Mouse (Mus musculus): ENCODE data around the gene Lrfn2. TPM values are rescaled to one million over a fixed set of nuclear protein-coding genes. Genes with fewer than 3 reads are reported as not detected.
A peak's percentile ranks its signal among the peaks of the same experiment; 100 is the strongest.

Gene Lrfn2
- polyA plus RNA-seq, 1 experiment from 2014 or later = 1.00 TPM

DNA sequence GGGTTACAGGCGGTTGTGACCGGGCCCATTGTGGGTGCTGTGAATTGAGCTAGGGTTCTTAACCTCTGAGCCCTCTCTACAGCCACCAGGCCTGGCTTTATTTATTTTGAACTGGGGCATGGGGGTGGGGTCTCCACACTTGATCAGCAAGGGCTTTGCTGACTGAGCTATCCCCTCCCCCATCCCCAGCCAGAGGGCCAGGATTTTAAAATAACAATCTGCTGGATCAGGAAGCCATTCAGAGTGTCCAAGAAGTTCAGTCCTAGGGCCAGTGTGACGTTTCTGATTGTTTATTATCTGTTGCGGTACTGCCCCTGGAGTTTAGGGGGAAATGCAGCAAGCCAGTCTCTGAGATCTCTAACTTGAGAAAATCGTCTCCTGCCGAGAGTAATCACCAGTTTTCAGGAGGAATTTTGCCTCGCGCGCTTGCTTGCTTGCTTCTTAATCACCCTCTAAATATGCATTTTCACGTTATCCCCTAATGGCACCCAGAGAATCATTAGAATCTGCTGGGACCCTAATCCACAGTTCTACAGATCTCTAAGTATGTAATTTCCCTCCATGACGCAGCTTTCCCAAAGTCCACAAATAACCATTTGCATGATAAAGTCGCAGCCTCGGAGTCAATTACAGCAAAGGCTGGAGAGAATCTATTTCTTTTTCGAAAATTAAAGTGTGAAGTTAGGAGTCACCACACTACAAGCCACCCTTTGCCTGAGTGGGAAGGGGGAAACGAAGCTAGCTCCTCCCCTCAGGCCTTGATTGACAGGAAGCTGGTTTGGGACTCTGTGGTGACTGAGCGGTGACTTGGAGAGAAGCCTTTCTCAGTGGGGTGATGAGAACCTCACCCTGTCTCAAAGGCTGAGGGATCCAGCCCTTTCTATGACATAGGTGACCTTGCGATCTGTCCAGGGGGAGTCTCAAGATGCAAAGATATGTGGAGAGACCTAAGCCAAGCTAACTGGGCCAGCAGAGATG, 85.5 kb downstream of the Lrfn2 start:
- H3K36me3 ChIP-seq = no peaks in the 10 kb centered on the region
- WGBS = 42% methylated on average over 17 of the region's 17 CpGs
- H3K9ac ChIP-seq = no peak overlapping the region
- 0 out of 2 replicates have a peak, but pooled peaks cover 2% of the 10 kb centered on the region for H3K4me1 ChIP-seq
- no peak for ATAC-seq (ENCODE audit: insufficient number of reproducible peaks, low FRiP score, low TSS enrichment, low read depth)
- no peaks in the 10 kb centered on the region for H3K27me3 ChIP-seq
- H3K4me3 ChIP-seq = no peak overlapping the region
- H3K9me3 ChIP-seq = no peaks in the 10 kb centered on the region
- no peak overlapping the region for H3K27ac ChIP-seq
- no peak overlapping the region for H3K4me2 ChIP-seq

DNA sequence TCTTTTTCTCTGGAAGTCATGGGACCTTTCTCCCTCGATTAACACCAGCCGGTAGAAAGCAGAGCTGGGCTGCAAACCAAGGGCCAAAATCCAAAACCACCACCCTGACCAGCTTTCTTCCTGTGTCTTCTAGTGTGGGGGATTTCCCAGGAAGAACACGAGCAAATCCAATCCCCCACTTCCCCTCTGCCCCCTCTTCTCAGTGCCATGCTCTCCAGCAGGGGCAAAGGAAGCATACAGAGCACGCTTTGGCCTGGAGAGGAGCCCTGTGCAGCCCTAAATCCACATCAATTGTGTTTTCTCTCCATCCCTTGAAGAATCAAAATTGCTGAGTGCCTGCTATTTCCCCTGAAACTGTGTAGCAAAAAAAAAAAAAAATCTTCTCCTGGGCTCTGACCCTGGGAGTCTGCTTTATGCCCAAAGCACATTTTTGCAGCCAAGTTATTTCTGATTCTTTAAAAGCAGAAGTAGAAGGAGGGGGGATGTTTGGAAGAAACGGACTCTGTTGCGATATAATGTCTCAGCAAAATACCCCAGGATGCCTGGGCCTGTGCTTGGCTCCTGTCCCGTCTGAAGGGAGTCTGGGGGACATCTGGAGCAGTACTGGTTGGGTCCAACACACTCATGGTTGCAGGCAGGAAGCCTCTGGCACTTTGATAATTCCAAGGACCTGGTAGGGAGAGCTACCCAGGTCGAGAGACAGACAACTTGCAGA, 86.8 kb downstream of the Lrfn2 start:
- no peak for ATAC-seq (ENCODE audit: insufficient number of reproducible peaks, low FRiP score, low TSS enrichment, low read depth)

DNA sequence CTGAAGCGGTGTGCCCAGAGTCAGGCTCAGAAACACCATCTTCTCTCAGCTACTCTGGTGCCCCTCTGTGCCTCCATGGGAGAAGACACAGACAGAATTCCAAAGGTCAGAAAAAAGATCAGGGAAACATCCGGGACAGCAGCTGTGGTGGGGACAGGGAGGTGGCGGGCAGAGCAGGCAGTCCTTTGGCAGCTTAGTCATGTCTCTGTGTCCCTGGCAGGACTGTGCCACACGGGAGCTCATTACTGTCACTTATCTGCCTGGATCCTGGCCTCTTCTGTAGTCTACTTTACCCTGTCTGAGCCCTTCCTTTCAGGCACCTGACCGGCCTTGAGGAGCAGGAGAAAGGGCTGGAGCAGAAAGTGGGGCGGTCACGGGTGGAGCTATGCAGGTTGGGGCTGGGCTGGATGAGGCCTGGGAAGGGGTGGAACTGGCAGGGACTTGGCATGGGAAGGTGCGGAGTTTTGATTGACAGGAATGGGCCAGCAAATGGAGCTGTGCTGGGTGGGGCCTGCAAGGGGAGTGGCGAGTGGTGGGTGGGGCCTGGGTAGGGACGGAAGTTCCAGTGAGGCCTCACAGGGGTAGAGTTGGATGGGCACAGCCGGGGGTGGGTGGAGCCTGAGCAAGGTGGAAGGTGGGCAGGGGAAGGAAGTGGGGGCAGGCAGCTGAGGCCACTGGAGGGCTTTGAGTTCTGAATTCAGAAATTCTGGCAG, 97.5 kb downstream of the Lrfn2 start:
- Histone ChIP-seq H3K9ac (no peak overlapping the region), H3K9me3 (no peaks in the 10 kb centered on the region), H3K27ac (no peak overlapping the region), H3K36me3 (no peaks in the 10 kb centered on the region), H3K4me1 (peaks cover 35% of the 10 kb centered on the region), H3K4me3 (no peak overlapping the region), H3K4me2 (0 out of 2 replicates have a peak overlapping the region, but pooled peaks have one; percentile 12), H3K27me3 (no peaks in the 10 kb centered on the region)
- WGBS = 32% methylated on average over 11 of the region's 11 CpGs
- peak; percentile 74; the same call in 1 of the 2 replicates for ATAC-seq (ENCODE audit: insufficient number of reproducible peaks, low FRiP score, low TSS enrichment, low read depth)

More for the DNA sequence above, 86.8 kb downstream of the Lrfn2 start:
- no peak overlapping the region for H3K27ac ChIP-seq
- no peaks in the 10 kb centered on the region for H3K27me3 ChIP-seq
- H3K4me3 ChIP-seq = no peak overlapping the region
- no peaks in the 10 kb centered on the region for H3K9me3 ChIP-seq
- no peaks in the 10 kb centered on the region for H3K36me3 ChIP-seq
- H3K4me2 ChIP-seq = no peak overlapping the region
- no peak overlapping the region for H3K9ac ChIP-seq
- 49% methylated on average over 8 of the region's 8 CpGs for WGBS
- H3K4me1 ChIP-seq = 0 out of 2 replicates have a peak, but pooled peaks cover 2% of the 10 kb centered on the region

DNA sequence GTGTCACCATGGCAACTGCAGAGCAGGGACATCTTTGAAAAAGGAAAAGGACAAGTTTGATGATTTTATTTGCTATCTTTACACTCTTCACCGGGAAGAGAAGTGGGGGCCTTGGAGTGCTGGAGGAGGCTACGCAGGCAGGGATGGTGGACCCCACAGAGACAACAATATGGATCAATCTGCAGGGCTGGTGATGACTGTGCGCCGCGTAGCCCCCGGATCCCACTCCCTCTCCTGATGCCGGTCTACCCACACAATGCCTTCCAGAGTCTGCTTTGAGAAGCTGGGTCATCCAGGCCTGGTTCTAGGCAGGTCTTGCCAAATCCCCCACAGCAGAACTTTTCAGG, 98.1 kb downstream of the Lrfn2 start:
- no peak overlapping the region for H3K4me3 ChIP-seq
- no peaks in the 10 kb centered on the region for H3K9me3 ChIP-seq
- peaks cover 35% of the 10 kb centered on the region for H3K4me1 ChIP-seq
- no peaks in the 10 kb centered on the region for H3K27me3 ChIP-seq
- ATAC-seq (ENCODE audit: insufficient number of reproducible peaks, low FRiP score, low TSS enrichment, low read depth) = no peak
- no peak overlapping the region for H3K9ac ChIP-seq
- H3K36me3 ChIP-seq = no peaks in the 10 kb centered on the region
- no peak overlapping the region for H3K4me2 ChIP-seq
- no peak overlapping the region for H3K27ac ChIP-seq
- WGBS = 90% methylated on average over 7 of the region's 7 CpGs

DNA sequence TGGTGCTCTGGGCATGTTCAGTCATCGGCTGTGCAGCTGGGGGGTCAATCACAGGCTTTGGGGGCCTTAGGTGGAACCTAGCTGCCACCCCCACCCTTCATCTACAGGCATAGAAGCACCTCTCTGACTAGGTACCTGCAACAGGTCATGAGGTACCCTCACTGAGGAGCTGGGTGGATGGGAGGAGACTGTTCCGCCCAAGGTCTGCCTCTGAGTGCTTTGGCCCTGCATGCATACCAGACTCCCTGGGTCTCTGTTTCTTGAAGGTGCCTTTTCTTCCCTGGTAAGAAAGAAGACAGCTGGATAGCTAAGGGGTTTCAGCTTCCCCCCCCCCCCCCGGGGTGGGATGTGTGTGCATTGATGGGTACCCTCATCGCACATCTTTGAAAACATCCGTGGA, 98.7 kb downstream of the Lrfn2 start:
- Histone ChIP-seq H3K27me3 (no peaks in the 10 kb centered on the region), H3K27ac (no peak overlapping the region), H3K4me1 (peaks cover 35% of the 10 kb centered on the region), H3K9ac (no peak overlapping the region), H3K4me3 (no peak overlapping the region), H3K9me3 (no peaks in the 10 kb centered on the region), H3K36me3 (no peaks in the 10 kb centered on the region), H3K4me2 (no peak overlapping the region)
- WGBS = 88% methylated on average over 5 of the region's 5 CpGs
- ATAC-seq (ENCODE audit: insufficient number of reproducible peaks, low FRiP score, low TSS enrichment, low read depth) = no peak

DNA sequence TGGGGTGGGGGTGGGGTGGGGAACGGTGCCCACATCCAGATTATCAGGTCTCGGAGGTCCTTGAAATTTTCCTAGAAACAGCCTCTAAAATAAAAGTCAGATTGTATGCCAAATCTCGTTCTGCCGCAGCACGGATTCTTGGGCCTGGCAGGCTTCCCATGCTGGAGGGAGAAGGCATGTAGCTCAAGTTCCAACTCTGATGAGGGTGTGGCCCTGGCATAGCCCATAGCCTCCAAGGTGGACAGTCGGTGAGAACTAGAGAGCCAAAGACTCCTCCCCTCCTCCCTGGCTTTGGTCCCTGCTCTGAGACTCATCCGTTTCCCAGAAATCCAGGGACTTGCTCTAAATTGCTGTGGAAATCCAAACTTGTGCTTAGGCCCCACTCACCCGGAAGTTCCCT, 99.6 kb downstream of the Lrfn2 start:
- no peak overlapping the region for H3K4me2 ChIP-seq
- no peaks in the 10 kb centered on the region for H3K27me3 ChIP-seq
- no peaks in the 10 kb centered on the region for H3K36me3 ChIP-seq
- 0 out of 2 replicates have a peak, but pooled peaks have one; percentile 63 for ATAC-seq (ENCODE audit: insufficient number of reproducible peaks, low FRiP score, low TSS enrichment, low read depth)
- no peak overlapping the region for H3K4me3 ChIP-seq
- 25% methylated on average over 8 of the region's 8 CpGs for WGBS
- H3K9me3 ChIP-seq = no peaks in the 10 kb centered on the region
- peaks cover 35% of the 10 kb centered on the region for H3K4me1 ChIP-seq
- H3K9ac ChIP-seq = no peak overlapping the region
- peak overlapping the region; percentile 0; the same call in 1 of the 2 replicates for H3K27ac ChIP-seq

DNA sequence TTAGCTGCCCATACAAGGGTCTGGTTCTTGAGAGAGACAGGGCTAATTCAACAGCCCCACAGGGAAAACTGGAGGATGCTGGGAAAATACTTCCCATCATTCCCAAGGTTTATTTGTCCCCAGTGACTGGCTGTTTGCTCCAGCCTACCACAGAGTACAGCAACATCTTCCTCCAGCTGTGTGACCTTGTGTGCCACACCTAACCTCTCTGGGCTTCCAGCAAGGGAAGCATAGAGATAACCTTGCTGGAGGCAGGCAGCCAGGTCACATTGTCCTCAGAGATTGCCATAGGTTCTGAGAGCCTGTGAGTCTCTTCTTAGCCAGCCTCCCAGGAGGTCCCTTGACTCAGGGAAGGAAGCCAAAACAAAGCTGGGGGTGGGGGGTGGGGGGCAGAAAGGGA, 101.1 kb downstream of the Lrfn2 start:
- Histone ChIP-seq H3K4me2 (no peak overlapping the region), H3K4me1 (peaks cover 35% of the 10 kb centered on the region), H3K4me3 (no peak overlapping the region), H3K27ac (no peak overlapping the region), H3K9me3 (no peaks in the 10 kb centered on the region), H3K36me3 (no peaks in the 10 kb centered on the region), H3K9ac (no peak overlapping the region), H3K27me3 (no peaks in the 10 kb centered on the region)
- ATAC-seq (ENCODE audit: insufficient number of reproducible peaks, low FRiP score, low TSS enrichment, low read depth) = no peak

DNA sequence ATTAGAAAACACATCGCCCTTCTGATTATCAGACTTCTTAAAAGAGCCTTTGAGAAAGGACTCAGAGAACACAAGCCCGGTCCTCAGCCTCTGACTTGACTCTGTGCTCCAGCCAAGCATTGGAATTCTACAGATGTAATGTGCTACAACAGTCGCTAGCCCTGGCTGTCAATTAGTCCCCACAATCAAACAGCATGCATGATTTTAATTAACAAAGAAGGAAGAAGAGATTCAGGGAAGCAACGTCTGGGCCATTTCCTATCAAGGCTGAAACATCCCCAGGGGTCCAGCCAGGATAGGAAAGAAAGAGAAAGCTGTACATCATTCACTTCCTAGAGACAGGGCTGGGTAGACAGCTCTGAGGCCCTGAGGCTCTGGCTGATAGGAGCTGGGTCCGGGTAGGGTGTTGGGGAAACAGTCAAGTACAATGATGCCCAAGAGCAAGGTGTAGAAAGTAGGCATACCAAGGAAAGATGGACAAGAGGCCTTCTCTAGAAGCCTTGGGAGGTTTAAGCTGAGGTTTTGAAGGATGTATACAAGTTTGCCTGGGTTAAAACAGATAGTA, 101.6 kb downstream of the Lrfn2 start:
- Histone ChIP-seq H3K27me3 (no peaks in the 10 kb centered on the region), H3K27ac (no peak overlapping the region), H3K9me3 (no peaks in the 10 kb centered on the region), H3K9ac (no peak overlapping the region), H3K4me2 (no peak overlapping the region), H3K4me3 (no peak overlapping the region), H3K36me3 (no peaks in the 10 kb centered on the region), H3K4me1 (peaks cover 35% of the 10 kb centered on the region)
- 25% methylated on average over 5 of the region's 5 CpGs for WGBS
- ATAC-seq (ENCODE audit: insufficient number of reproducible peaks, low FRiP score, low TSS enrichment, low read depth) = no peak

DNA sequence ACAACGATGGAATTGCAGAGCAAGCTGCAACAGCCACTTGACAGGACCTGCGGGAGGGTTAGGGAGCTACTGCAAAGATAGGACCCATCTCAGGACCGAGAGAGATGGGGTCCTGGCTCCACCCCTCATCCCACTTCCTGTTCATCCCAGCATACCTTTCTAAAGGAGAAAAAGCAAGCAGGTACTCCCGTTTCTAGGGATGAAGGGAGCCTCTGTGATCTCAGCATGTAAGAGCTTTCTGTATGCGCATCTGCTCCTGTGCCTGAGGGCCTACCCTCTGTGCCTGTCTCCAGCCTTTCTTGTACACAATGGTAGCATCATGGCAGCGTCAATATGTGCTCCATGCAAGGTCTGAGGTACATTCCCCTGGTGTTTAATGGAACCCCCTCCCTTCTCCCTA, 102.9 kb downstream of the Lrfn2 start:
- no peaks in the 10 kb centered on the region for H3K9me3 ChIP-seq
- H3K36me3 ChIP-seq = no peaks in the 10 kb centered on the region
- WGBS = 35% methylated on average over 6 of the region's 6 CpGs
- no peak overlapping the region for H3K9ac ChIP-seq
- H3K27me3 ChIP-seq = no peaks in the 10 kb centered on the region
- no peak for ATAC-seq (ENCODE audit: insufficient number of reproducible peaks, low FRiP score, low TSS enrichment, low read depth)
- H3K4me3 ChIP-seq = no peak overlapping the region
- no peak overlapping the region for H3K27ac ChIP-seq
- H3K4me1 ChIP-seq = peaks cover 28% of the 10 kb centered on the region
- H3K4me2 ChIP-seq = no peak overlapping the region

DNA sequence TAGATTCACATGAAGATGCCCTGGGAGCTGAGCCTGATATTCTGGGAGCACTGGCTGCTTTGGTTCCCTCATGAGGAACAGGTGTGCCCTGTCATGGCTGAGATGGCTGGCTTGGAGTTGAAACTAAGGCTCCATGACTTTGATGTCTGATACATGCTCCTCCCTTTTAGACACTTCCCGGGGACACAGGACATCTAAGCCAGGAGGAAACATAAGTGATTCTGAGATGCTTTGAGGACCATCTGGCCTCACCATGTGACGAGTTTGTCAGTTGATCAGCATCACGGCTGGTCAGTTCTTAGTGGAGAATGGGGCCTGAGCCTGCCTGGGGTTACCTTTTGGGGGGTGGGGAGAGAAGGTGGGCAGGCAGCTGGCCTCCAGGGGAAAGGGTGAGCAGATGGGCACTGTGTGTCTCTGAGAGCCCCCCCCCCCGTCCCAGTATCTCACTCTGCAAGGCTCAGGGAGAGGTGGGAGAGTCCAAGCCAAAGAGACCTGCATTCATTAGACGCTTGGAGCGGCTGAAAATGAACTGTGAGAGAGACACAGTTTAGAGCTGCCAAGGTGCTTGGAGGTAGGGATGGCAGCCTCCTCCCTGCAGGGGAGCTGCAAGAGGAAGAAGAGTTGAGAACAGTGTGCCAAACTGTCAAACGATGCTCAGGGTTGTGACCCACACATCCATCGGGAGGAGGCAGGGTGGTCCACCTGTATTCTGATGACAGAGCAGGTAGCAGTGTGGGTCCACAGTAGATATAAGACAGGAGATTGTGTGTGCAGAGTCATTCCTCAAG, 105.2 kb downstream of the Lrfn2 start:
- Histone ChIP-seq H3K4me3 (no peak overlapping the region), H3K36me3 (no peaks in the 10 kb centered on the region), H3K9me3 (no peaks in the 10 kb centered on the region), H3K4me2 (no peak overlapping the region), H3K4me1 (peaks cover 7% of the 10 kb centered on the region; the same call in 1 of the 2 replicates), H3K27ac (no peak overlapping the region), H3K9ac (no peak overlapping the region), H3K27me3 (no peaks in the 10 kb centered on the region)
- WGBS = 70% methylated on average over 8 of the region's 8 CpGs
- no peak for ATAC-seq (ENCODE audit: insufficient number of reproducible peaks, low FRiP score, low TSS enrichment, low read depth)

Measured in limb, embryonic 15.5 days (tissue).